Mouse (Mus musculus): ENCODE results near the gene Gna13. TPM values are rescaled to one million over a fixed set of nuclear protein-coding genes. Genes with fewer than 3 reads are reported as not detected.

The Gna13 gene
- polyA plus RNA-seq (2014; fragmentation: Nextera tagmentation; extraction: Ambion mirVana) = 24.7 and 27.0 TPM in 2 replicates

GRCm38 (mm10) chr11:109362463-109363190 is at the start of gene Gna13:
TSS of gene Gna13 (plus strand) at chr11:109362831.
- H3K4me3 ChIP-seq (ENCODE audit: control insufficient read depth in 1 of 2, insufficient read depth in 1 of 2, low read depth in 1 of 2, low read length in 2 of 2) = peak within 1 kb of the TSS; percentile 93 to 98
- 0% methylated on average over 71 of the region's 89 CpGs for WGBS
- H3K27ac ChIP-seq (replicated peaks in 1 of 2; ENCODE audit: control insufficient read depth in 1 of 2, insufficient read depth in 1 of 2, low read depth in 2 of 2, low read length in 2 of 2) = peak within 1 kb of the TSS; percentile 97 to 100
- ATAC-seq (ENCODE audit: insufficient number of reproducible peaks, insufficient read depth, low FRiP score, low read depth) = peak; percentile 81
- peak within 1 kb of the TSS; percentile 87 for H3K4me2 ChIP-seq (ENCODE audit: low read length)
- H3K9ac ChIP-seq (ENCODE audit: low read length) = peak within 1 kb of the TSS; percentile 97
- peaks cover 17% of the 10 kb centered on the region for H3K36me3 ChIP-seq (ENCODE audit: control insufficient read depth, insufficient read depth, low read length)
- H3K27me3 ChIP-seq (ENCODE audit: control insufficient read depth, insufficient read depth, low read length) = no peaks in the 10 kb centered on the region
- peaks cover 21 to 61% of the 10 kb centered on the region in 2 experiments for H3K4me1 ChIP-seq (ENCODE audit: control insufficient read depth in 2 of 2, insufficient read depth in 2 of 2, low read length in 2 of 2)
- no peaks in the 10 kb centered on the region for H3K9me3 ChIP-seq (ENCODE audit: control insufficient read depth, low read length)

- H3K9me3 ChIP-seq (ENCODE audit: control insufficient read depth, low read length) = no peaks in the 10 kb centered on the region
- peaks cover 8% of the 10 kb centered on the region for H3K27me3 ChIP-seq (ENCODE audit: control insufficient read depth, insufficient read depth, low read length)
- no peaks in the 10 kb centered on the region for H3K36me3 ChIP-seq (ENCODE audit: control insufficient read depth, insufficient read depth, low read length)
- H3K9ac ChIP-seq (ENCODE audit: low read length) = no peak overlapping the region
- no peaks in the 10 kb centered on the region for H3K4me1 ChIP-seq (ENCODE audit: control insufficient read depth in 2 of 2, insufficient read depth in 2 of 2, low read length in 2 of 2)
- H3K27ac ChIP-seq (replicated peaks in 1 of 2; ENCODE audit: control insufficient read depth in 1 of 2, insufficient read depth in 1 of 2, low read depth in 2 of 2, low read length in 2 of 2) = no peak overlapping the region
- H3K4me2 ChIP-seq (ENCODE audit: low read length) = no peak overlapping the region
- no peak overlapping the region for H3K4me3 ChIP-seq (ENCODE audit: control insufficient read depth in 1 of 2, insufficient read depth in 1 of 2, low read depth in 1 of 2, low read length in 2 of 2)
- no peak for ATAC-seq (ENCODE audit: insufficient number of reproducible peaks, insufficient read depth, low FRiP score, low read depth)
- 29% methylated on average over 4 of the region's 4 CpGs for WGBS
Observed at GRCm38 (mm10) chr11:109316921-109317320, 45.7 kb upstream of the Gna13 start.

DNA sequence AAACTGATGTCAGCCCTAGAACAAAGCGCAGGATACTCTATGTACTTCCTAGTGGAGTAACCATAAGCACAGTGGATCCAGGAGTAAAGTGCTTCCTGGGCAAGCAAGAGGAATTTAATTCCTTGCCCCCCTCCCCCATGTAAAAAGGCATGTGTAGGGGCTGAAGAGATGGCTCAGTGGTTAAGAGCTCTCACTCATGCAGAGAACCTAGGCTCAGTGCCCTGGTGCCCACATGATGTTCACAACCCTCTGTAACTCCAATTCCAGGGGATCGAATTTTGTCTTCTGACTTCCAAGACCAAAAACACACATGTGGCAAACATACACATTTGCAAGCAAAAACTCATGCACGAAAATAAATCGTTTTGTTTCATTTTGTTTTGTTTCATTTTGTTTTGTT is 43.2 kb upstream of the Gna13 start:
- Histone ChIP-seq H3K4me1 (ENCODE audit: control insufficient read depth in 2 of 2, insufficient read depth in 2 of 2, low read length in 2 of 2) (no peaks in the 10 kb centered on the region), H3K27ac (replicated peaks in 1 of 2; ENCODE audit: control insufficient read depth in 1 of 2, insufficient read depth in 1 of 2, low read depth in 2 of 2, low read length in 2 of 2) (no peak overlapping the region), H3K9ac (ENCODE audit: low read length) (no peak overlapping the region), H3K4me3 (ENCODE audit: control insufficient read depth in 1 of 2, insufficient read depth in 1 of 2, low read depth in 1 of 2, low read length in 2 of 2) (no peak overlapping the region), H3K36me3 (ENCODE audit: control insufficient read depth, insufficient read depth, low read length) (no peaks in the 10 kb centered on the region), H3K27me3 (ENCODE audit: control insufficient read depth, insufficient read depth, low read length) (no peaks in the 10 kb centered on the region; the same call in 1 of the 2 replicates), H3K9me3 (ENCODE audit: control insufficient read depth, low read length) (no peaks in the 10 kb centered on the region), H3K4me2 (ENCODE audit: low read length) (no peak overlapping the region)
- no peak for ATAC-seq (ENCODE audit: insufficient number of reproducible peaks, insufficient read depth, low FRiP score, low read depth)
- WGBS = 76% methylated on average over 4 of the region's 4 CpGs

GRCm38 (mm10) chr11:109319946-109320345 is 42.7 kb upstream of the Gna13 start:
- Histone ChIP-seq H3K36me3 (ENCODE audit: control insufficient read depth, insufficient read depth, low read length) (no peaks in the 10 kb centered on the region), H3K27me3 (ENCODE audit: control insufficient read depth, insufficient read depth, low read length) (no peaks in the 10 kb centered on the region), H3K9me3 (ENCODE audit: control insufficient read depth, low read length) (no peaks in the 10 kb centered on the region), H3K4me1 (ENCODE audit: control insufficient read depth in 2 of 2, insufficient read depth in 2 of 2, low read length in 2 of 2) (no peaks in the 10 kb centered on the region), H3K27ac (replicated peaks in 1 of 2; ENCODE audit: control insufficient read depth in 1 of 2, insufficient read depth in 1 of 2, low read depth in 2 of 2, low read length in 2 of 2) (no peak overlapping the region), H3K4me2 (ENCODE audit: low read length) (no peak overlapping the region), H3K4me3 (ENCODE audit: control insufficient read depth in 1 of 2, insufficient read depth in 1 of 2, low read depth in 1 of 2, low read length in 2 of 2) (no peak overlapping the region), H3K9ac (ENCODE audit: low read length) (no peak overlapping the region)
- 87% methylated on average over 5 of the region's 5 CpGs for WGBS
- no peak for ATAC-seq (ENCODE audit: insufficient number of reproducible peaks, insufficient read depth, low FRiP score, low read depth)

- whole genome bisulfite sequencing = 52% methylated on average over 8 of the region's 8 CpGs
- Histone ChIP-seq H3K27ac (replicated peaks in 1 of 2; ENCODE audit: control insufficient read depth in 1 of 2, insufficient read depth in 1 of 2, low read depth in 2 of 2, low read length in 2 of 2) (no peak overlapping the region), H3K27me3 (ENCODE audit: control insufficient read depth, insufficient read depth, low read length) (no peaks in the 10 kb centered on the region), H3K36me3 (ENCODE audit: control insufficient read depth, insufficient read depth, low read length) (no peaks in the 10 kb centered on the region), H3K4me2 (ENCODE audit: low read length) (no peak overlapping the region), H3K4me1 (ENCODE audit: control insufficient read depth in 2 of 2, insufficient read depth in 2 of 2, low read length in 2 of 2) (no peaks in the 10 kb centered on the region), H3K4me3 (ENCODE audit: control insufficient read depth in 1 of 2, insufficient read depth in 1 of 2, low read depth in 1 of 2, low read length in 2 of 2) (no peak overlapping the region), H3K9ac (ENCODE audit: low read length) (no peak overlapping the region), H3K9me3 (ENCODE audit: control insufficient read depth, low read length) (no peaks in the 10 kb centered on the region)
- ATAC-seq (ENCODE audit: insufficient number of reproducible peaks, insufficient read depth, low FRiP score, low read depth) = no peak
Observed at GRCm38 (mm10) chr11:109320361-109320933, 42.2 kb upstream of the Gna13 start.

DNA sequence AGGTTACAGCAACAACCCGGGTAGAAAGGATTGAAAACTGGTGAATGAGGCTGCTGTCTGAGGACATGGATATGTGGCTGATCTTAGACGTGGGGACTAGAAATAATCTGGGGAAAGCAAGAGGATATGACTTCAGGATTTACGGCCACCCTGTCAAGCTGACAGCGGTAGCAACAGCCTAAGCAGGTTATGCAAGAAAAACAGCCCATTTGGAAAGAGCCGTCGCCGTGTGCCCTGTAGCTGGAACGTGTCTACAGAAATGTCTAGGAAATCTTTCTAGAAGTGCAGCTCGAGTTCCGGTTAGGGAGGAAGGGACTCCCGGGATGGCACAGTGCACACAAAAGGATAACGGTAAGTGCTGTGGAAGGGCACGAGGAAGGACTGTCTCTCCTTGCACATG is 36.4 kb upstream of the Gna13 start:
- Histone ChIP-seq H3K4me3 (ENCODE audit: control insufficient read depth in 1 of 2, insufficient read depth in 1 of 2, low read depth in 1 of 2, low read length in 2 of 2) (no peak overlapping the region), H3K9me3 (ENCODE audit: control insufficient read depth, low read length) (no peaks in the 10 kb centered on the region), H3K27me3 (ENCODE audit: control insufficient read depth, insufficient read depth, low read length) (no peaks in the 10 kb centered on the region), H3K4me1 (ENCODE audit: control insufficient read depth in 2 of 2, insufficient read depth in 2 of 2, low read length in 2 of 2) (0 out of 4 replicates have a peak, but pooled peaks cover 0 to 5% of the 10 kb centered on the region in 2 experiments), H3K27ac (replicated peaks in 1 of 2; ENCODE audit: control insufficient read depth in 1 of 2, insufficient read depth in 1 of 2, low read depth in 2 of 2, low read length in 2 of 2) (no peak overlapping the region), H3K4me2 (ENCODE audit: low read length) (no peak overlapping the region), H3K9ac (ENCODE audit: low read length) (no peak overlapping the region), H3K36me3 (ENCODE audit: control insufficient read depth, insufficient read depth, low read length) (no peaks in the 10 kb centered on the region)
- ATAC-seq (ENCODE audit: insufficient number of reproducible peaks, insufficient read depth, low FRiP score, low read depth) = no peak
- 66% methylated on average over 13 of the region's 13 CpGs for WGBS

GRCm38 (mm10) chr11:109327381-109327780 is 35.2 kb upstream of the Gna13 start:
- 48% methylated on average over 3 of the region's 3 CpGs for WGBS
- no peak overlapping the region for H3K9ac ChIP-seq (ENCODE audit: low read length)
- H3K36me3 ChIP-seq (ENCODE audit: control insufficient read depth, insufficient read depth, low read length) = no peaks in the 10 kb centered on the region
- no peak overlapping the region for H3K4me3 ChIP-seq (ENCODE audit: control insufficient read depth in 1 of 2, insufficient read depth in 1 of 2, low read depth in 1 of 2, low read length in 2 of 2)
- H3K4me1 ChIP-seq (ENCODE audit: control insufficient read depth in 2 of 2, insufficient read depth in 2 of 2, low read length in 2 of 2) = 0 out of 4 replicates have a peak, but pooled peaks cover 0 to 10% of the 10 kb centered on the region in 2 experiments
- no peak overlapping the region for H3K27ac ChIP-seq (replicated peaks in 1 of 2; ENCODE audit: control insufficient read depth in 1 of 2, insufficient read depth in 1 of 2, low read depth in 2 of 2, low read length in 2 of 2)
- H3K4me2 ChIP-seq (ENCODE audit: low read length) = no peak overlapping the region
- no peaks in the 10 kb centered on the region for H3K9me3 ChIP-seq (ENCODE audit: control insufficient read depth, low read length)
- ATAC-seq (ENCODE audit: insufficient number of reproducible peaks, insufficient read depth, low FRiP score, low read depth) = no peak
- no peaks in the 10 kb centered on the region for H3K27me3 ChIP-seq (ENCODE audit: control insufficient read depth, insufficient read depth, low read length)

Data from heart, embryonic 14.5 days (tissue).